Mouse (Mus musculus): ENCODE measurements at regions not wholly inside any gene's neighbourhood (a gene's known extent, or its start where the extent isn't known, plus 50 kb on each side); places are given as distances from the start of the nearest gene placed in this dataset.

- H3K27me3 ChIP-seq (replicated peaks; ENCODE audit: control insufficient read depth, insufficient read depth, low read length): no peaks in the 10 kb centered on the region
- peaks cover 2% of the 10 kb centered on the region; the same call in 1 of the 2 replicates for H3K4me1 ChIP-seq (ENCODE audit: control insufficient read depth, insufficient read depth, low read length)
- no peak for DNase-seq
- H3K36me3 ChIP-seq (ENCODE audit: control insufficient read depth, insufficient read depth, low read length): no peaks in the 10 kb centered on the region
- TF ChIP-seq CTCF (conservative IDR thresholded peaks at IDR 0.05; ENCODE audit: insufficient read depth, insufficient read length, low read depth, low read length): no peak
- TF ChIP-seq POLR2A (IDR thresholded peaks at IDR 0.05; ENCODE audit: low read depth, low read length): no peak
- WGBS: 54% methylated on average over 7 of the region's 7 CpGs
- no peak overlapping the region for H3K27ac ChIP-seq (ENCODE audit: insufficient read depth, low read depth, low read length)
- H3K4me3 ChIP-seq (ENCODE audit: insufficient read depth, low read depth, low read length): no peak overlapping the region
These were observed 286.4 kb downstream of the Ptbp2 start for GRCm38 (mm10) chr3:119497880-119498279.

GRCm38 (mm10) chr3:119494580-119494979 is 289.7 kb downstream of the Ptbp2 start:
- WGBS: 44% methylated on average over 5 of the region's 5 CpGs
- H3K27ac ChIP-seq (ENCODE audit: insufficient read depth, low read depth, low read length): no peak overlapping the region
- no peak for DNase-seq
- H3K36me3 ChIP-seq (ENCODE audit: control insufficient read depth, insufficient read depth, low read length): no peaks in the 10 kb centered on the region
- H3K27me3 ChIP-seq (replicated peaks; ENCODE audit: control insufficient read depth, insufficient read depth, low read length): no peaks in the 10 kb centered on the region
- H3K4me3 ChIP-seq (ENCODE audit: insufficient read depth, low read depth, low read length): no peak overlapping the region
- peaks cover 2% of the 10 kb centered on the region; the same call in 1 of the 2 replicates for H3K4me1 ChIP-seq (ENCODE audit: control insufficient read depth, insufficient read depth, low read length)
- TF ChIP-seq CTCF (conservative IDR thresholded peaks at IDR 0.05; ENCODE audit: insufficient read depth, insufficient read length, low read depth, low read length) (no peak), POLR2A (IDR thresholded peaks at IDR 0.05; ENCODE audit: low read depth, low read length) (no peak)

- no peaks in the 10 kb centered on the region for H3K36me3 ChIP-seq (ENCODE audit: control insufficient read depth, insufficient read depth, low read length)
- H3K27me3 ChIP-seq (replicated peaks; ENCODE audit: control insufficient read depth, insufficient read depth, low read length): no peaks in the 10 kb centered on the region
- TF ChIP-seq CTCF (conservative IDR thresholded peaks at IDR 0.05; ENCODE audit: insufficient read depth, insufficient read length, low read depth, low read length) (no peak), POLR2A (IDR thresholded peaks at IDR 0.05; ENCODE audit: low read depth, low read length) (no peak)
- no peak for DNase-seq
- H3K4me1 ChIP-seq (ENCODE audit: control insufficient read depth, insufficient read depth, low read length): no peaks in the 10 kb centered on the region
- no peak overlapping the region for H3K4me3 ChIP-seq (ENCODE audit: insufficient read depth, low read depth, low read length)
- H3K27ac ChIP-seq (ENCODE audit: insufficient read depth, low read depth, low read length): no peak overlapping the region
- 68% methylated on average over 1 of the region's 1 CpGs for WGBS
These were observed 291.6 kb downstream of the Ptbp2 start for GRCm38 (mm10) chr3:119492627-119493026.

GRCm38 (mm10) chr3:119489336-119489735 is 294.9 kb downstream of the Ptbp2 start:
- Histone ChIP-seq H3K4me1 (ENCODE audit: control insufficient read depth, insufficient read depth, low read length) (no peaks in the 10 kb centered on the region), H3K36me3 (ENCODE audit: control insufficient read depth, insufficient read depth, low read length) (no peaks in the 10 kb centered on the region), H3K27ac (ENCODE audit: insufficient read depth, low read depth, low read length) (no peak overlapping the region), H3K27me3 (replicated peaks; ENCODE audit: control insufficient read depth, insufficient read depth, low read length) (no peaks in the 10 kb centered on the region), H3K4me3 (ENCODE audit: insufficient read depth, low read depth, low read length) (no peak overlapping the region)
- TF ChIP-seq POLR2A (IDR thresholded peaks at IDR 0.05; ENCODE audit: low read depth, low read length) (no peak), CTCF (conservative IDR thresholded peaks at IDR 0.05; ENCODE audit: insufficient read depth, insufficient read length, low read depth, low read length) (no peak)
- DNase-seq: no peak

Data from kidney, adult 2 months (tissue).